Mouse (Mus musculus) thymus, adult 2 months (tissue): ENCODE measurements at regions not wholly inside any gene's neighbourhood (a gene's known extent, or its start where the extent isn't known, plus 50 kb on each side); places are given as distances from the start of the nearest gene placed in this dataset.

Source experiments
- CTCF ChIP-seq: fragments of 200-500 bp; IDR thresholded peaks from 2 replicates; pipeline ENCODE4 v1.5.1; 2012; ENCODE audit warnings: mild to moderate bottlenecking, control low read depth, low read length, moderate library complexity, borderline replicate concordance; ENCODE audit not compliant: control insufficient read depth, poor library complexity, insufficient read depth; ENCODE audit errors: extremely low read depth
- POLR2A ChIP-seq: fragments of 200-500 bp; IDR thresholded peaks from 2 replicates; pipeline ENCODE4 v1.6.1; 2012; ENCODE audit warnings: mild to moderate bottlenecking, low read length, control low read depth, moderate library complexity; ENCODE audit not compliant: control insufficient read depth, poor library complexity, insufficient read depth; ENCODE audit errors: extremely low read depth

GRCm38 (mm10) chr12:112274756-112275155 is 128.7 kb downstream of the Kif26a start:
- TF ChIP-seq POLR2A, result no peak
- no peak for TF ChIP-seq CTCF
